Mouse (Mus musculus) kidney, postnatal 0 days (tissue): Measurements from ENCODE around the gene Tnni1. TPM values are rescaled to one million over a fixed set of nuclear protein-coding genes. Genes with fewer than 3 reads are reported as not detected.

Experiments
- ATAC-seq: fragments of 200-750 bp; cut with Nextera tagmentation; replicated peaks from 2 replicates; pipeline ENCODE4 v1.8.0; 2017; ENCODE audit warnings: low read depth, moderate number of reproducible peaks, moderate TSS enrichment, moderate library complexity; ENCODE audit not compliant: low FRiP score
- DNase-seq: peaks from one replicate; pipeline ENCODE4 v3.0.0-alpha.2; 2016; ENCODE audit warnings: low spot score
- H3K27ac ChIP-seq: fragments of 300-500 bp; sonication (generic); 2 replicates; pipeline ENCODE4 v1.5.1; 2014; ENCODE audit warnings: mild to moderate bottlenecking
- H3K27me3 ChIP-seq: fragments of 300-500 bp; sonication (generic); 2 replicates; pipeline ENCODE4 v1.6.1; 2014; ENCODE audit warnings: low read length, mixed read lengths; ENCODE audit not compliant: insufficient read depth
- H3K36me3 ChIP-seq: fragments of 300-500 bp; sonication (generic); 2 replicates; pipeline ENCODE4 v1.6.1; 2014; ENCODE audit warnings: low read length, mixed read lengths; ENCODE audit not compliant: insufficient read depth
- H3K4me1 ChIP-seq: fragments of 300-500 bp; sonication (generic); replicated peaks from 2 replicates; pipeline ENCODE4 v1.6.1; 2014; ENCODE audit warnings: antibody characterized with exemption, low read length, mixed read lengths; ENCODE audit not compliant: insufficient read depth
- H3K4me2 ChIP-seq: fragments of 300-500 bp; sonication (generic); 2 replicates; pipeline ENCODE4 v1.6.1; 2014; ENCODE audit warnings: mild to moderate bottlenecking, low read length, moderate library complexity, mixed read lengths
- H3K4me3 ChIP-seq: fragments of 300-500 bp; sonication (generic); replicated peaks from 2 replicates; pipeline ENCODE4 v1.5.1; 2014; ENCODE audit warnings: low read depth, low read length
- H3K9ac ChIP-seq: fragments of 300-500 bp; sonication (generic); 2 replicates; pipeline ENCODE4 v1.6.1; 2014; ENCODE audit warnings: low read depth, low read length
- H3K9me3 ChIP-seq: fragments of 300-500 bp; sonication (generic); replicated peaks from 2 replicates; pipeline ENCODE4 v1.6.1; 2016; ENCODE audit warnings: low read length, inconsistent platforms, mixed read lengths
- CTCF ChIP-seq: IDR thresholded peaks from 2 replicates; pipeline ENCODE4 v1.5.1; 2016; ENCODE audit warnings: antibody characterized with exemption, low read depth, mild to moderate bottlenecking, moderate library complexity
- WGBS: fragments of 180-500 bp; shearing (Covaris S2); extraction: QIAGEN DNeasy Blood & Tissue Kit; methylation state at CpG from one replicate; pipeline ENCODE4 v1.1.7; 2014; 5-methylcytosine and 5-hydroxymethylcytosine counted together
- polyA plus RNA-seq: library from polyadenylated mRNA; unstranded; fragments of >200 nt; fragmentation: Nextera tagmentation; extraction: Ambion mirVana; gene quantifications from 2 replicates; pipeline ENCODE4 v1.2.1, GENCODE M21; 2015

Tnni1 gene
- polyA plus RNA-seq, 1 experiment from 2014 or later: 7.9 TPM

GRCm38 (mm10) chr1:135843519-135844262 is 64.5 kb downstream of the Tnni1 start:
- WGBS: 91% methylated on average over 10 of the region's 10 CpGs
- no peak for ATAC-seq
- H3K27me3 ChIP-seq: no peaks in the 10 kb centered on the region

GRCm38 (mm10) chr1:135844481-135844880 is 65.2 kb downstream of the Tnni1 start:
- 68% methylated on average over 6 of the region's 6 CpGs for WGBS
- Histone ChIP-seq H3K27me3 (no peaks in the 10 kb centered on the region), H3K36me3 (no peaks in the 10 kb centered on the region), H3K9me3 (no peaks in the 10 kb centered on the region), H3K9ac (no peak overlapping the region), H3K4me3 (no peak overlapping the region), H3K27ac (no peak overlapping the region), H3K4me2 (no peak overlapping the region), H3K4me1 (no peaks in the 10 kb centered on the region)
- no peak for TF ChIP-seq CTCF
- DNase-seq (no peak), ATAC-seq (no peak)

More at GRCm38 (mm10) chr1:135843519-135844262, 64.5 kb downstream of the Tnni1 start:
- Histone ChIP-seq H3K9ac (no peak overlapping the region), H3K36me3 (no peaks in the 10 kb centered on the region), H3K27ac (no peak overlapping the region), H3K4me2 (no peak overlapping the region), H3K4me1 (no peaks in the 10 kb centered on the region), H3K4me3 (no peak overlapping the region), H3K9me3 (no peaks in the 10 kb centered on the region)
- DNase-seq: no peak
- no peak for TF ChIP-seq CTCF

GRCm38 (mm10) chr1:135846632-135847031 is 67.4 kb downstream of the Tnni1 start:
- ATAC-seq (no peak), DNase-seq (no peak)
- no peak overlapping the region for H3K4me3 ChIP-seq
- WGBS: 78% methylated on average over 5 of the region's 5 CpGs
- no peak overlapping the region for H3K4me2 ChIP-seq
- no peak for TF ChIP-seq CTCF
- H3K36me3 ChIP-seq: no peaks in the 10 kb centered on the region
- no peak overlapping the region for H3K9ac ChIP-seq
- H3K4me1 ChIP-seq: no peaks in the 10 kb centered on the region
- H3K27ac ChIP-seq: no peak overlapping the region
- no peaks in the 10 kb centered on the region for H3K9me3 ChIP-seq
- no peaks in the 10 kb centered on the region for H3K27me3 ChIP-seq

GRCm38 (mm10) chr1:135847139-135847562 is 67.9 kb downstream of the Tnni1 start:
- Histone ChIP-seq H3K36me3 (no peaks in the 10 kb centered on the region), H3K27me3 (no peaks in the 10 kb centered on the region), H3K9ac (no peak overlapping the region), H3K27ac (no peak overlapping the region), H3K4me2 (no peak overlapping the region), H3K9me3 (no peaks in the 10 kb centered on the region), H3K4me3 (no peak overlapping the region), H3K4me1 (no peaks in the 10 kb centered on the region)
- DNase-seq (peak; percentile 65), ATAC-seq (0 out of 2 replicates have a peak, but pooled peaks have one; percentile 30)
- WGBS: 36% methylated on average over 6 of the region's 6 CpGs
- peak; percentile 77 for TF ChIP-seq CTCF

- H3K27ac ChIP-seq: no peak overlapping the region
Measured at GRCm38 (mm10) chr1:135847611-135848351, 68.5 kb downstream of the Tnni1 start.

GRCm38 (mm10) chr1:135850722-135851512 is 71.7 kb downstream of the Tnni1 start:
- WGBS: 72% methylated on average over 12 of the region's 12 CpGs
- Histone ChIP-seq H3K36me3 (no peaks in the 10 kb centered on the region), H3K4me2 (no peak overlapping the region), H3K27ac (no peak overlapping the region), H3K9me3 (no peaks in the 10 kb centered on the region), H3K9ac (no peak overlapping the region), H3K4me1 (no peaks in the 10 kb centered on the region), H3K27me3 (no peaks in the 10 kb centered on the region), H3K4me3 (no peak overlapping the region)
- peak; percentile 54 for DNase-seq
- ATAC-seq: no peak
- peak; percentile 70 for TF ChIP-seq CTCF

More at GRCm38 (mm10) chr1:135847611-135848351, 68.5 kb downstream of the Tnni1 start:
- no peak for ATAC-seq
- WGBS: 78% methylated on average over 17 of the region's 17 CpGs
- H3K4me3 ChIP-seq: no peak overlapping the region
- DNase-seq: no peak
- no peak overlapping the region for H3K9ac ChIP-seq
- H3K9me3 ChIP-seq: no peaks in the 10 kb centered on the region
- TF ChIP-seq CTCF: no peak
- H3K36me3 ChIP-seq: no peaks in the 10 kb centered on the region
- no peaks in the 10 kb centered on the region for H3K27me3 ChIP-seq
- H3K4me2 ChIP-seq: no peak overlapping the region
- no peaks in the 10 kb centered on the region for H3K4me1 ChIP-seq
